Mouse (Mus musculus): Measurements from ENCODE around the gene Pou2af1. TPM values are rescaled to one million over a fixed set of nuclear protein-coding genes. Genes with fewer than 3 reads are reported as not detected.

Gene Pou2af1
- polyA plus RNA-seq, 1 experiment from 2014 or later, result not detected

- Histone ChIP-seq H3K9ac (ENCODE audit: low read depth, low read length) (no peak overlapping the region), H3K27ac (no peak overlapping the region), H3K27me3 (ENCODE audit: insufficient read depth, low read length) (no peaks in the 10 kb centered on the region), H3K36me3 (ENCODE audit: insufficient read depth, low read length) (no peaks in the 10 kb centered on the region), H3K4me2 (ENCODE audit: low read length) (no peak overlapping the region), H3K9me3 (replicated peaks; ENCODE audit: low read length) (no peaks in the 10 kb centered on the region), H3K4me1 (replicated peaks; ENCODE audit: insufficient read depth, low read length) (0 out of 2 replicates have a peak, but pooled peaks cover 4% of the 10 kb centered on the region), H3K4me3 (replicated peaks; ENCODE audit: low read depth, low read length) (no peak overlapping the region)
- ATAC-seq (replicated peaks; ENCODE audit: low FRiP score, low read depth) (no peak), DNase-seq (ENCODE audit: low spot score) (no peak)
- TF ChIP-seq CTCF (IDR thresholded peaks at IDR 0.05; ENCODE audit: low read depth), result no peak
- 25% methylated on average over 4 of the region's 4 CpGs for WGBS
Observed at GRCm38 (mm10) chr9:51274678-51275077, 61.2 kb downstream of the Pou2af1 start.

DNA sequence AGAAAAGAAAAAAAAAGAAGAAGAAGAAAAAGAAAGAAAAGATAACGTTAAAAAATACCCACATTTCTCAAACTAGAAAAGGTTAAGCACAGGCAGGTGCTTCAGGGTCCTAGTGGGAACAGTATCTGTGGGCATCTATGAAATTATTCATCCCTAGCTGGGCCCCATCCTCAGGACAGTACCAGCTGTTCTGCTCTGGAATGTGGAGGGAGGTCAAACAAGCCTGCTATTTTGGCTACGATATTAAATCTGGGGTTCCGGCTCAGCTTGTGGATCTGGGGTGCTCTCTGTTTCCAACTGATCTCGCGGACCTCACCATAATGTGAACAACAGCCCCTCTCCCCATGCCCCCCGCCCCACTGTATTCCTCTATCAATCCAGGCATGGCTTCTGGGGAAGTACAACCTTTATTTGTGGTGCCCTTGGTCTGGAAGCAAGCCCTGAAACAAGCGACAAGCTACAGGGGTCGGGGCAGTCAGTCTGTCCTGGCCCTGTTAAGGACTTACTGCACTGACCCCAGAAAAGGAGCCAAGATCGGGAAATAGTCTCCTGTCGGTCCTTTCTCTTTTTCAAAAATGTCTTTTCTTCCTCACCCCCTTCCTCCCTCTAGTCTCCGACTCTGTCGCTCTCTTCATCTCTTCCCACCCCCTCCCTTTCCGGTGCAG lies 64.5 kb downstream of the Pou2af1 start:
- 0 out of 2 replicates have a peak, but pooled peaks cover 4% of the 10 kb centered on the region for H3K27me3 ChIP-seq (ENCODE audit: insufficient read depth, low read length)
- peak overlapping the region; percentile 74 for H3K9ac ChIP-seq (ENCODE audit: low read depth, low read length)
- peak overlapping the region; percentile 95 for H3K4me2 ChIP-seq (ENCODE audit: low read length)
- TF ChIP-seq CTCF (IDR thresholded peaks at IDR 0.05; ENCODE audit: low read depth), result no peak
- DNase-seq (ENCODE audit: low spot score), result peak; percentile 47
- 0 out of 2 replicates have a peak, but pooled peaks cover 4% of the 10 kb centered on the region for H3K4me1 ChIP-seq (replicated peaks; ENCODE audit: insufficient read depth, low read length)
- peak overlapping the region; percentile 61 for H3K4me3 ChIP-seq (replicated peaks; ENCODE audit: low read depth, low read length)
- H3K27ac ChIP-seq, result peak overlapping the region; percentile 76
- no peaks in the 10 kb centered on the region for H3K36me3 ChIP-seq (ENCODE audit: insufficient read depth, low read length)
- ATAC-seq (replicated peaks; ENCODE audit: low FRiP score, low read depth), result no peak; the same call in 1 of the 2 replicates
- 16% methylated on average over 13 of the region's 13 CpGs for WGBS
- H3K9me3 ChIP-seq (replicated peaks; ENCODE audit: low read length), result no peaks in the 10 kb centered on the region

DNA sequence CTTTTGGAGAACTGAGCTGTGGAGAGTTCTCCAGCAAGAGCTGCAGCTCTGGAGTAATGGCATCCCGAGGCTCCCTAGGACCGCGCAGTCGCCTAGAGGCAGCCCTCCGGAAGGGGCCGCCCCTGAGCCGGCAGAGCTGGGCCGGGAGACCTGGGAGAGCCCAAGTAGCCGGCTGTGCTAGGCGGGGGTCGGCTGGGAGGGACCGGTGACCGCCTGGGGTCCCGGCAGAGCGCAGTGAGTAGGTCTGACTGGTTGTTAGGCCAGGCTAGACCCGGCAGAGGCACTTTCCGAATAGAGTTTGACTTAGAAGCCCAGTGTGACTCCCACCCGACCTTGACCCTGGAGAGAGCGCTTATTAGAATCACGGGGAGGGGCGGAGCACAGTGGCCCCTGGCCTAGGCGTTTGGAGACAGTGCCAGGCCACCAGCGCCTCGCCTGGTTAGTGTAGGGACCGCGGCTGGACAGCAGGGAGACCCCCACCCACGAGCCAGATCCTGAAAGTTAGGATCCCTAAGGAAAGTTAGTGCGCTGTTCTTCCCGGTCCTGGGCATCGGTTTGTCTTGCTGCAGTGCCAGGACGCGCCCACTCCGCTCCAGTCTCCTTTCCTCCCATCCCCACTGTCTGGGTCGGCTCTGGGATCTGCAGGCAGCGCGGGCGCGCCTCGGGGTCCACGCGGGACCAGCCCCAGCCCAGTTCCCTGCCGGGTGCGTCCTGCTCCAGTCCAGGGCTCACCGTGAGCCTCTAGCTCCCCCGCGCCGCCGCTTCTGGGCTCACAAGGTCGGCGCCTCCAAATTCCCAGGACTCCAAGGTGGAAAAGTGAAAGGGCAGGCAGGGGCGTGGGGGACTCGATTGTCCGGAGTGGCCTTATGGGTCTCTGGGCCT lies 65.2 kb downstream of the Pou2af1 start, which contains the start of gene Colca2:
Gene Colca2, minus strand, starts transcription at position 70 of the 882 bp plus-strand sequence.
- TF ChIP-seq CTCF (IDR thresholded peaks at IDR 0.05; ENCODE audit: low read depth), result peak; percentile 55
- ATAC-seq (replicated peaks; ENCODE audit: low FRiP score, low read depth), result peak; percentile 97
- no peaks in the 10 kb centered on the region for H3K36me3 ChIP-seq (ENCODE audit: insufficient read depth, low read length)

DNA sequence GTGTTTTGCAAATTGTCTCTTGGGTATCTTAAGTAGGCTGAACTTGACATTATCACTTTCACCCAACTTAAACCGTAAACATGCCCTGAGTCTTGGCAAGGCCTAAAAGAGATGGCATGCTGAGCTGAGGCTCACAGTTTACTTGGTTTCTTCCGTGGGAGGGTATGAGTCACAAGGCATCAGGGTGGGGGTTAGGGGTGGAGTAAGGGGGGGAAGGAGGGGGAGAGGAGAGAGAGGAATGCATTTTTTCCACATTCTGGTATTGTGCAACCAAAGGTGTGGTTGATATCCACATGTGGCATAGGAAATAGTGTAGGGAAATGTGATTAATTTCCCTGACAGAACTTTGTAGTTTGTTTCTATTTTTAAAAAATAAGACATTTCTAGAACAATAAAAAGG lies 72.6 kb downstream of the Pou2af1 start:
- Histone ChIP-seq H3K27ac (no peak overlapping the region), H3K4me3 (replicated peaks; ENCODE audit: low read depth, low read length) (no peak overlapping the region), H3K27me3 (ENCODE audit: insufficient read depth, low read length) (no peaks in the 10 kb centered on the region), H3K9me3 (replicated peaks; ENCODE audit: low read length) (no peaks in the 10 kb centered on the region), H3K9ac (ENCODE audit: low read depth, low read length) (no peak overlapping the region), H3K4me1 (replicated peaks; ENCODE audit: insufficient read depth, low read length) (no peaks in the 10 kb centered on the region), H3K36me3 (ENCODE audit: insufficient read depth, low read length) (no peaks in the 10 kb centered on the region), H3K4me2 (ENCODE audit: low read length) (no peak overlapping the region)
- ATAC-seq (replicated peaks; ENCODE audit: low FRiP score, low read depth) (no peak), DNase-seq (ENCODE audit: low spot score) (peak; percentile 24)
- 38% methylated on average over 2 of the region's 2 CpGs for WGBS
- TF ChIP-seq CTCF (IDR thresholded peaks at IDR 0.05; ENCODE audit: low read depth), result no peak

More for the DNA sequence above, 65.2 kb downstream of the Pou2af1 start, which contains the start of gene Colca2:
- peak within 1 kb of the TSS; percentile 74 for H3K9ac ChIP-seq (ENCODE audit: low read depth, low read length)
- H3K4me2 ChIP-seq (ENCODE audit: low read length), result peak within 1 kb of the TSS; percentile 95
- H3K27ac ChIP-seq, result peak within 1 kb of the TSS; percentile 76
- WGBS, result under 1% methylated on average over 52 of the region's 53 CpGs
- 0 out of 2 replicates have a peak, but pooled peaks cover 4% of the 10 kb centered on the region for H3K4me1 ChIP-seq (replicated peaks; ENCODE audit: insufficient read depth, low read length)
- peak within 1 kb of the TSS; percentile 61 for H3K4me3 ChIP-seq (replicated peaks; ENCODE audit: low read depth, low read length)
- DNase-seq (ENCODE audit: low spot score), result peak; percentile 94
- no peaks in the 10 kb centered on the region for H3K9me3 ChIP-seq (replicated peaks; ENCODE audit: low read length)
- H3K27me3 ChIP-seq (ENCODE audit: insufficient read depth, low read length), result 0 out of 2 replicates have a peak, but pooled peaks cover 4% of the 10 kb centered on the region

Other genes starting within 250 kb of the Pou2af1 start
- 11.8 and 12.5 TPM in 2 replicates for gene Sik2, start 204.6 kb upstream of the Pou2af1 start, polyA plus RNA-seq (2015; fragmentation: Nextera tagmentation; extraction: Ambion mirVana)
- not detected in 2 replicates for gene Btg4, start 152.8 kb upstream of the Pou2af1 start, polyA plus RNA-seq (2015; fragmentation: Nextera tagmentation; extraction: Ambion mirVana)
- gene Layn, start 136.6 kb upstream of the Pou2af1 start, polyA plus RNA-seq (2015; fragmentation: Nextera tagmentation; extraction: Ambion mirVana), result 8.0 and 8.5 TPM in 2 replicates
- 0.14 TPM in 1 of 2 replicates, not detected in the other for gene 4833427G06Rik, start 111.6 kb upstream of the Pou2af1 start, polyA plus RNA-seq (2015; fragmentation: Nextera tagmentation; extraction: Ambion mirVana)
- not detected in 2 replicates for gene Gm32742, start 48.2 kb upstream of the Pou2af1 start, polyA plus RNA-seq (2015; fragmentation: Nextera tagmentation; extraction: Ambion mirVana)
- 4.2 and 4.8 TPM in 2 replicates for gene Colca2, start 64.9 kb downstream of the Pou2af1 start, polyA plus RNA-seq (2015; fragmentation: Nextera tagmentation; extraction: Ambion mirVana)
- gene 1810046K07Rik, start 115.2 kb downstream of the Pou2af1 start, polyA plus RNA-seq (2015; fragmentation: Nextera tagmentation; extraction: Ambion mirVana), result not detected in 2 replicates

Measured in kidney, postnatal 0 days (tissue).